Mouse (Mus musculus) kidney, embryonic 15.5 days (tissue): Measurements from ENCODE around the gene Anks3. TPM values are rescaled to one million over a fixed set of nuclear protein-coding genes. Genes with fewer than 3 reads are reported as not detected.
A peak's percentile ranks its signal among the peaks of the same experiment; 100 is the strongest.

Experiments used
- ATAC-seq: fragments of 200-750 bp; cut with Nextera tagmentation; replicated peaks from 2 replicates; pipeline ENCODE4 v1.8.0; 2017; ENCODE audit warnings: moderate TSS enrichment; ENCODE audit not compliant: low FRiP score
- H3K27ac ChIP-seq: fragments of 300-500 bp; sonication (generic); 2 replicates; pipeline ENCODE4 v1.5.1; 2015; ENCODE audit warnings: mild to moderate bottlenecking, inconsistent platforms
- H3K27me3 ChIP-seq: fragments of 300-500 bp; sonication (generic); 2 replicates; pipeline ENCODE4 v1.6.1; 2015; ENCODE audit warnings: inconsistent platforms
- H3K36me3 ChIP-seq: fragments of 300-500 bp; sonication (generic); 2 replicates; pipeline ENCODE4 v1.6.1; 2015; ENCODE audit warnings: inconsistent platforms
- H3K4me1 ChIP-seq: fragments of 300-500 bp; sonication (generic); 2 replicates; pipeline ENCODE4 v1.6.1; 2015; ENCODE audit warnings: inconsistent platforms
- H3K4me2 ChIP-seq: fragments of 300-500 bp; sonication (generic); 2 replicates; pipeline ENCODE4 v1.6.1; 2015; ENCODE audit warnings: moderate library complexity, mild to moderate bottlenecking, inconsistent platforms
- H3K4me3 ChIP-seq: fragments of 300-500 bp; sonication (generic); replicated peaks from 2 replicates; pipeline ENCODE4 v1.5.1; 2015; ENCODE audit warnings: mild to moderate bottlenecking, inconsistent platforms
- H3K9ac ChIP-seq: fragments of 300-500 bp; sonication (generic); 2 replicates; pipeline ENCODE4 v1.6.1; 2015; ENCODE audit warnings: mild to moderate bottlenecking, inconsistent platforms
- H3K9me3 ChIP-seq: fragments of 300-500 bp; sonication (generic); replicated peaks from 2 replicates; pipeline ENCODE4 v1.6.1; 2016; ENCODE audit warnings: inconsistent platforms
- WGBS: fragments of 180-500 bp; shearing (Covaris S2); methylation state at CpG from one replicate; pipeline ENCODE4 v1.1.7; 2015; ENCODE audit warnings: mixed read lengths; 5-methylcytosine and 5-hydroxymethylcytosine counted together
- polyA plus RNA-seq: library from polyadenylated mRNA; unstranded; fragments of >200 nt; fragmentation: Nextera tagmentation; extraction: Ambion mirVana; gene quantifications from 2 replicates; pipeline ENCODE4 v1.2.1, GENCODE M21; 2015

The Anks3 gene
- polyA plus RNA-seq, 1 experiment from 2014 or later = 69.3 TPM

GRCm38 (mm10) chr16:4964731-4965391 is 856 bp upstream of the Anks3 start:
- peak overlapping the region; percentile 83 for H3K4me3 ChIP-seq
- no peaks in the 10 kb centered on the region for H3K9me3 ChIP-seq
- peak overlapping the region; percentile 78 for H3K27ac ChIP-seq
- peaks cover 19% of the 10 kb centered on the region for H3K4me1 ChIP-seq
- peaks cover 6% of the 10 kb centered on the region for H3K36me3 ChIP-seq
- peak; percentile 6; the same call in 1 of the 2 replicates for ATAC-seq
- H3K27me3 ChIP-seq = no peaks in the 10 kb centered on the region
- WGBS = 19% methylated on average over 13 of the region's 13 CpGs
- peak overlapping the region; percentile 77 for H3K9ac ChIP-seq
- H3K4me2 ChIP-seq = peak overlapping the region; percentile 72

GRCm38 (mm10) chr16:4963346-4963745 is 659 bp downstream of the Anks3 start:
- no peak for ATAC-seq
- WGBS = 33% methylated on average over 9 of the region's 9 CpGs
- H3K4me2 ChIP-seq = peak overlapping the region; percentile 72

GRCm38 (mm10) chr16:4960260-4960659 is 3.7 kb downstream of the Anks3 start:
- WGBS = 83% methylated on average over 8 of the region's 8 CpGs
- Histone ChIP-seq H3K4me1 (peaks cover 17% of the 10 kb centered on the region), H3K4me2 (no peak overlapping the region), H3K27me3 (no peaks in the 10 kb centered on the region), H3K9ac (no peak overlapping the region), H3K36me3 (peaks cover 44% of the 10 kb centered on the region), H3K4me3 (no peak overlapping the region), H3K9me3 (no peaks in the 10 kb centered on the region), H3K27ac (no peak overlapping the region)
- no peak for ATAC-seq

More at GRCm38 (mm10) chr16:4963346-4963745, 659 bp downstream of the Anks3 start:
- H3K9me3 ChIP-seq = no peaks in the 10 kb centered on the region
- H3K4me1 ChIP-seq = peaks cover 19% of the 10 kb centered on the region
- H3K4me3 ChIP-seq = peak overlapping the region; percentile 83
- peak overlapping the region; percentile 77 for H3K9ac ChIP-seq
- peaks cover 14% of the 10 kb centered on the region for H3K36me3 ChIP-seq
- no peaks in the 10 kb centered on the region for H3K27me3 ChIP-seq
- H3K27ac ChIP-seq = peak overlapping the region; percentile 78; the same call in 1 of the 2 replicates

GRCm38 (mm10) chr16:4957446-4957845 is 6.6 kb downstream of the Anks3 start:
- H3K36me3 ChIP-seq = peaks cover 72% of the 10 kb centered on the region

GRCm38 (mm10) chr16:4956609-4957008 is 7.4 kb downstream of the Anks3 start:
- WGBS = 92% methylated on average over 3 of the region's 3 CpGs
- H3K4me2 ChIP-seq = no peak overlapping the region

More at GRCm38 (mm10) chr16:4957446-4957845, 6.6 kb downstream of the Anks3 start:
- no peak overlapping the region for H3K4me3 ChIP-seq
- 83% methylated on average over 3 of the region's 3 CpGs for WGBS
- H3K4me2 ChIP-seq = no peak overlapping the region
- H3K4me1 ChIP-seq = peaks cover 4% of the 10 kb centered on the region
- no peak for ATAC-seq
- H3K27ac ChIP-seq = no peak overlapping the region
- H3K9me3 ChIP-seq = no peaks in the 10 kb centered on the region
- H3K9ac ChIP-seq = no peak overlapping the region
- H3K27me3 ChIP-seq = no peaks in the 10 kb centered on the region

GRCm38 (mm10) chr16:4947378-4947777 is 16.6 kb downstream of the Anks3 start:
- 85% methylated on average over 4 of the region's 4 CpGs for WGBS
- Histone ChIP-seq H3K36me3 (peaks cover 90% of the 10 kb centered on the region), H3K27me3 (no peaks in the 10 kb centered on the region), H3K4me3 (no peak overlapping the region), H3K9me3 (no peaks in the 10 kb centered on the region), H3K9ac (no peak overlapping the region), H3K4me1 (no peaks in the 10 kb centered on the region), H3K4me2 (no peak overlapping the region), H3K27ac (no peak overlapping the region)
- ATAC-seq = no peak

More at GRCm38 (mm10) chr16:4956609-4957008, 7.4 kb downstream of the Anks3 start:
- Histone ChIP-seq H3K4me3 (no peak overlapping the region), H3K9me3 (no peaks in the 10 kb centered on the region), H3K4me1 (no peaks in the 10 kb centered on the region), H3K9ac (no peak overlapping the region), H3K36me3 (peaks cover 80% of the 10 kb centered on the region), H3K27me3 (no peaks in the 10 kb centered on the region), H3K27ac (no peak overlapping the region)
- ATAC-seq = no peak

- Histone ChIP-seq H3K27ac (no peak overlapping the region), H3K4me1 (no peaks in the 10 kb centered on the region), H3K9ac (no peak overlapping the region), H3K36me3 (peaks cover 90% of the 10 kb centered on the region), H3K4me2 (no peak overlapping the region), H3K27me3 (no peaks in the 10 kb centered on the region), H3K4me3 (no peak overlapping the region), H3K9me3 (no peaks in the 10 kb centered on the region)
- no peak for ATAC-seq
- WGBS = 85% methylated on average over 3 of the region's 3 CpGs
Observed at GRCm38 (mm10) chr16:4946155-4946554, 17.9 kb downstream of the Anks3 start.

- H3K4me1 ChIP-seq = peaks cover 2% of the 10 kb centered on the region
- no peak for ATAC-seq
- no peaks in the 10 kb centered on the region for H3K27me3 ChIP-seq
- no peak overlapping the region for H3K4me2 ChIP-seq
- no peak overlapping the region for H3K27ac ChIP-seq
- no peaks in the 10 kb centered on the region for H3K9me3 ChIP-seq
- H3K4me3 ChIP-seq = no peak overlapping the region
- 85% methylated on average over 4 of the region's 4 CpGs for WGBS
- peaks cover 90% of the 10 kb centered on the region for H3K36me3 ChIP-seq
- H3K9ac ChIP-seq = no peak overlapping the region
Observed at GRCm38 (mm10) chr16:4945415-4945814, 18.6 kb downstream of the Anks3 start.

GRCm38 (mm10) chr16:4943431-4943830 is 20.6 kb downstream of the Anks3 start:
- Histone ChIP-seq H3K4me3 (no peak overlapping the region), H3K9me3 (no peaks in the 10 kb centered on the region), H3K27me3 (no peaks in the 10 kb centered on the region), H3K4me1 (peaks cover 16% of the 10 kb centered on the region), H3K9ac (no peak overlapping the region), H3K4me2 (no peak overlapping the region), H3K27ac (no peak overlapping the region), H3K36me3 (peaks cover 82% of the 10 kb centered on the region)
- ATAC-seq = no peak
- 91% methylated on average over 3 of the region's 3 CpGs for WGBS

- peaks cover 19% of the 10 kb centered on the region for H3K4me1 ChIP-seq
- H3K27ac ChIP-seq = no peak overlapping the region
- H3K4me2 ChIP-seq = no peak overlapping the region
- peaks cover 78% of the 10 kb centered on the region for H3K36me3 ChIP-seq
- no peaks in the 10 kb centered on the region for H3K27me3 ChIP-seq
- H3K4me3 ChIP-seq = no peak overlapping the region
- H3K9me3 ChIP-seq = no peaks in the 10 kb centered on the region
- 91% methylated on average over 8 of the region's 8 CpGs for WGBS
- no peak for ATAC-seq
- no peak overlapping the region for H3K9ac ChIP-seq
Observed at GRCm38 (mm10) chr16:4942868-4943267, 21.1 kb downstream of the Anks3 start.

GRCm38 (mm10) chr16:4941016-4941415 is 23.0 kb downstream of the Anks3 start:
- Histone ChIP-seq H3K4me2 (no peak overlapping the region), H3K9ac (no peak overlapping the region), H3K36me3 (peaks cover 78% of the 10 kb centered on the region), H3K4me3 (no peak overlapping the region), H3K27me3 (no peaks in the 10 kb centered on the region), H3K27ac (no peak overlapping the region), H3K9me3 (no peaks in the 10 kb centered on the region), H3K4me1 (peaks cover 22% of the 10 kb centered on the region)
- ATAC-seq = no peak

GRCm38 (mm10) chr16:4940311-4940850 is 23.6 kb downstream of the Anks3 start:
- WGBS = 90% methylated on average over 10 of the region's 10 CpGs
- peak overlapping the region; percentile 87; the same call in 1 of the 2 replicates for H3K4me2 ChIP-seq
- H3K9me3 ChIP-seq = no peaks in the 10 kb centered on the region
- no peaks in the 10 kb centered on the region for H3K27me3 ChIP-seq
- ATAC-seq = no peak
- peaks cover 78% of the 10 kb centered on the region for H3K36me3 ChIP-seq
- peak overlapping the region; percentile 97 for H3K4me3 ChIP-seq
- peak overlapping the region; percentile 93 for H3K27ac ChIP-seq
- peaks cover 22% of the 10 kb centered on the region for H3K4me1 ChIP-seq
- H3K9ac ChIP-seq = no peak overlapping the region
